Comparison of ENCODE assay signal across 13 mouse cellular contexts in genomic region chr2:118127516-118128288, GRCm38 (mm10).
"Had no signal": no experiment of that assay in that cellular context is flagged by ENCODE, and none has a peak within 500 bp of the region (broad histone marks: within the 10 kb centered on the region; RNA-seq: fewer than 3 reads in every experiment).

No protein-coding gene starts in this region.

- H3K4me2 ChIP-seq: limb, embryonic 12.5 days; midbrain, embryonic 11.5 days; midbrain, embryonic 15.5 days; neural tube, embryonic 12.5 days had no signal

- H3K27ac ChIP-seq: kidney, postnatal 0 days; layer of hippocampus, adult 2 months; limb, embryonic 12.5 days; macrophage; midbrain, embryonic 15.5 days; neural tube, embryonic 12.5 days; stomach, postnatal 0 days had no signal

- H3K27me3 ChIP-seq: limb, embryonic 12.5 days; megakaryocyte, embryonic 14.5 days; midbrain, embryonic 15.5 days; neural tube, embryonic 12.5 days had no signal

- DNase-seq: kidney, postnatal 4 days; thymus, adult 2 months; thymus, postnatal 25 days had no signal

- H3K4me1 ChIP-seq: neural tube, embryonic 12.5 days had no signal

- H3K9me3 ChIP-seq: limb, embryonic 12.5 days; megakaryocyte, embryonic 14.5 days; midbrain, embryonic 15.5 days; neural tube, embryonic 12.5 days had no signal

- H3K4me3 ChIP-seq: layer of hippocampus, adult 2 months; limb, embryonic 12.5 days; megakaryocyte, embryonic 14.5 days; midbrain, embryonic 15.5 days; neural tube, embryonic 12.5 days had no signal

- H3K9ac ChIP-seq: limb, embryonic 12.5 days; midbrain, embryonic 15.5 days; neural tube, embryonic 12.5 days had no signal

- ATAC-seq: inflammation-experienced regulatory T-cells, adult 6 months; midbrain, embryonic 15.5 days had no signal

- H3K36me3 ChIP-seq: midbrain, embryonic 15.5 days; neural tube, embryonic 12.5 days had no signal
